Mouse (Mus musculus) lung, embryonic 15.5 days (tissue): Measurements from ENCODE around the gene C87436. TPM values are rescaled to one million over a fixed set of nuclear protein-coding genes. Genes with fewer than 3 reads are reported as not detected.

Experiments used
- ATAC-seq: fragments of 200-750 bp; cut with Nextera tagmentation; 2 replicates; pipeline ENCODE4 v1.8.0; 2017; ENCODE audit warnings: moderate number of reproducible peaks, borderline replicate concordance; ENCODE audit not compliant: low FRiP score, low TSS enrichment; ENCODE audit errors: extremely low read depth
- H3K27ac ChIP-seq: fragments of 300-500 bp; sonication (generic); 2 replicates; pipeline ENCODE4 v1.5.1; 2015; ENCODE audit warnings: moderate library complexity, mild to moderate bottlenecking, inconsistent platforms
- H3K27me3 ChIP-seq: fragments of 300-500 bp; sonication (generic); 2 replicates; pipeline ENCODE4 v1.6.1; 2015; ENCODE audit warnings: inconsistent platforms
- H3K36me3 ChIP-seq: fragments of 300-500 bp; sonication (generic); 2 replicates; pipeline ENCODE4 v1.6.1; 2015; ENCODE audit warnings: inconsistent platforms
- H3K4me1 ChIP-seq: fragments of 300-500 bp; sonication (generic); 2 replicates; pipeline ENCODE4 v1.6.1; 2015; ENCODE audit warnings: inconsistent platforms
- H3K4me2 ChIP-seq: fragments of 300-500 bp; sonication (generic); 2 replicates; pipeline ENCODE4 v1.6.1; 2015; ENCODE audit warnings: inconsistent platforms, mild to moderate bottlenecking, moderate library complexity
- H3K4me3 ChIP-seq: fragments of 300-500 bp; sonication (generic); 2 replicates; pipeline ENCODE4 v1.5.1; 2015; ENCODE audit warnings: mild to moderate bottlenecking, inconsistent platforms
- H3K9ac ChIP-seq: fragments of 300-500 bp; sonication (generic); 2 replicates; pipeline ENCODE4 v1.6.1; 2015; ENCODE audit warnings: inconsistent platforms
- H3K9me3 ChIP-seq: fragments of 300-500 bp; sonication (generic); 2 replicates; pipeline ENCODE4 v1.6.1; 2016; ENCODE audit warnings: inconsistent platforms
- WGBS: fragments of 180-500 bp; shearing (Covaris S2); methylation state at CpG from one replicate; pipeline ENCODE4 v1.1.7; 2015; 5-methylcytosine and 5-hydroxymethylcytosine counted together
- polyA plus RNA-seq: library from polyadenylated mRNA; unstranded; fragments of >200 nt; fragmentation: Nextera tagmentation; extraction: Ambion mirVana; gene quantifications from 2 replicates; pipeline ENCODE4 v1.2.1, GENCODE M21; 2015

Gene C87436
- polyA plus RNA-seq, 1 experiment from 2014 or later, result 22.1 TPM

DNA sequence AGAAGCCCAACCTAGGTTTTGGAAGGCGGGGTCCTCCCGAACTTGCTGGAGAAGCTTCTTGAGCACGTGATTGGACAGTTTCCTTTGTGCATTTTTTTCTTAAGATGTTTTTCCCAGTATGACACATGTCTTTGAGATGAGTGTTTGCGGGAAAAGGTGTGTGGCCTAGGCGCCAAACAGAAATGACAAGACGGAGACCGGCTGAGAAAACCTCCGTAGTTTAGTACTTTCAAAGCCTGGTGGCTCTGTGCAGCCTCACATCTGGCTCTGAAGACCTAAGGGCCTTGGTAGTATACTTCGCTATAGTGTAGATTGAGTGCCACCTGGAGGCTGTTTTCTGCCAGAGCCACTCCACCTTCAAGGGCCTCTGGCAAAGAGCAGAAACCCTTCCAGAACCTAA, 37.2 kb upstream of the C87436 start:
- Histone ChIP-seq H3K36me3 (no peaks in the 10 kb centered on the region), H3K4me2 (peak overlapping the region; percentile 50), H3K4me3 (peak overlapping the region; percentile 18), H3K9me3 (no peaks in the 10 kb centered on the region), H3K9ac (no peak overlapping the region), H3K4me1 (peaks cover 19% of the 10 kb centered on the region), H3K27me3 (no peaks in the 10 kb centered on the region), H3K27ac (no peak overlapping the region)
- WGBS, result 2% methylated on average over 9 of the region's 9 CpGs
- ATAC-seq, result no peak

DNA sequence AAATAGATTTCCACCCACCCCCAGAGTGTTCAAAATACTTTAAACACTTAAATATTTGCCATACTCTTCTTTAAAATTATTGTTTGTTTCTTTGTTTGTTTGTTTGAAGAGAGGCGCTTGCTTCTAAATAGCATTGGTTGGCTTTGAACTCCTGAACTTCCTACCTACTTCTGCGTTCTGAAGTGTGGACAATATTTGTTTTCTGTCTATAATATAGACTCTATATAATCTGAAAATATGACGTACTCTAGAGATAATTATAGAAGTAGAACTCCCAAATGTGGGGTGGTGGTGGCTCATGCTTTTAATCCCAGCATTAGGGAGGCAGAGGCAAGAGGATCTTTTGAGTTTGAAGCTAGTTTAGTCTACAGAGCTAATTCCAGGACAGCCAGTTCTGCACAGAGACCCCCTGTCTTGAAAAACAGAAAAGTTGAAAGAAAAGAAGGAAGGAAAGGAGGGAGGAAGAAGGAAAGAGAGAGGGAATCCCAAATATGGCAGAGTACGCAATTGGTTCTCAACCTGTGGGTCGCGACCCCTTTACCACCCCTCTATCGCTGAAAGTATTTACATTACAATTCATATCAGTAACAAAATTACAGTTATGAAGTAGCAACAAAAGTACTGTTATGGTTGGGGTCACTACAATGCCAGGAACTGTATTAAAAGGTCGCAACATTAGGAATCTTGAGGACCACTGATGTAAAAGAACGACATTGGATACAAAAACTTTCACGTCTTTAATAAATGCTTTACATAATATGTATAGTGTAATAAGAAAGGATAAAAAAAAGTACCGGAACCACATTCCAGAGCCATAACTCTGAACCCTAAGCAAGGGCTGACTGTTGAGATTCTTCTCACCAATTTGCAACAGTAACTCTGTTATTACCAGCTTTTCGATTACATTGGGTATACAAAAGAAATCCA, 35.2 kb upstream of the C87436 start:
- Histone ChIP-seq H3K4me1 (peaks cover 18% of the 10 kb centered on the region; the same call in 1 of the 2 replicates), H3K4me2 (peak overlapping the region; percentile 59), H3K27ac (peak overlapping the region; percentile 33; the same call in 1 of the 2 replicates), H3K27me3 (no peaks in the 10 kb centered on the region), H3K4me3 (peak overlapping the region; percentile 70), H3K9ac (peak overlapping the region; percentile 36), H3K9me3 (no peaks in the 10 kb centered on the region), H3K36me3 (peaks cover 11% of the 10 kb centered on the region; the same call in 1 of the 2 replicates)
- WGBS, result 30% methylated on average over 12 of the region's 12 CpGs
- no peak for ATAC-seq

DNA sequence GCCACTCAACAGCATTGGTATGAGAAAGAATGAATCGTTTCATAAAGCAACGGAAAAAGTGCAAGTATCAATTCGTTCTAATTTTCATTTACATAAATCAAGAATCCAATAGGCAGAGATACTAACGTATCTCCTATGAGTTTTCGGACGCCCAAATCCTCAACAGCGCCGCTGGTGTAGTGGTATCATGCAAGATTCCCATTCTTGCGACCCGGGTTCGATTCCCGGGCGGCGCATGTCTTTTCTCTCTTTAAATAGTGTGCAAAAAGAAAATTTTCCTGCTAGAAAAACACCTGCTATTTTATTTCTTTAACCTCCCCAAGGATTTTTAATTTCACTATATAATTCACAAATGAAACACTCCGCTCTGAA, 34.5 kb upstream of the C87436 start:
- H3K9ac ChIP-seq, result peak overlapping the region; percentile 36

DNA sequence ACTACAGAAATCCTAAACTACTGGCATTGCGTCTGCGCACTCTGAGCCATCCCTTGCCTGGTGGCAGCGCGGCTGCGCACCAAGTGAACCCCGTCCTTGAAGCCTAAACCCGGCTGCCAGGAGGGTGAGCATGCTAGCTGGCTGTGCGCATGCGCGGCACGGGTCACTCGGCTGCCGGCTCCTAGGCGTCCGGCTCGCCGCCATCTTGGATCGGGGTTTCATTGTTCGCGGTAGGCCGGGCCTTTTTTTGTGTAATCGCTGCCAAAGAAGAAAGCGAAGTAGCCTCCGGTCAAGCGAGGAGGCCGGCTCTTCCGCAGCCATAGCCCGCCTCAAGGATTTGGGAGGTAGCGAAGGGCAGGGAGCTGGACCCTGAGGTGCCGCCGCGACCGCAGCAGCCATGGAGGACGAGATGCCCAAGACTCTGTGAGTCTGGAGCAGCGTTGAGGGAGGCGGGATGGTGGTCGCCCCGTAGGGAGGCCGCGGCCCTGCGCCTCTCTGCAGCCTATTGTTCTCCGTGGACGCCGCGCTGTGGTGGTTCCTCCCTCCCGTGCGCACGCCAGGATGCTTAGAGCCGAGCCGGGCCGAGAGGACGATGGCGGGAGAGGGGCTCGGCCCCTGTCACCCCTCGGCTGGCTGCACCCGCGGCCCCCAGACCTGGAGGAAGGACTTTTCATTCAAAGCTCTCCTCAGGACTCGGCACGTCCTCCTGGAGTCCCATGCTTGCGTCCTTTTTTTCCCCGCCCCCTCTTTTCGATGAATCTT, 33.9 kb upstream of the C87436 start, which contains the start of gene Tia1:
TSS of gene Tia1 (plus strand) at position 120 of the 762 bp plus-strand sequence.
- H3K27me3 ChIP-seq, result no peaks in the 10 kb centered on the region
- H3K9ac ChIP-seq, result peak within 1 kb of the TSS; percentile 86
- H3K9me3 ChIP-seq, result no peaks in the 10 kb centered on the region
- H3K36me3 ChIP-seq, result peaks cover 11% of the 10 kb centered on the region; the same call in 1 of the 2 replicates
- peaks cover 18% of the 10 kb centered on the region; the same call in 1 of the 2 replicates for H3K4me1 ChIP-seq
- H3K27ac ChIP-seq, result peak within 1 kb of the TSS; percentile 97
- H3K4me2 ChIP-seq, result peak within 1 kb of the TSS; percentile 59
- peak; percentile 98 for ATAC-seq
- under 1% methylated on average over 55 of the region's 62 CpGs for WGBS
- H3K4me3 ChIP-seq, result peak within 1 kb of the TSS; percentile 70

More for the DNA sequence above, 34.5 kb upstream of the C87436 start:
- peak; percentile 68; the same call in 1 of the 2 replicates for ATAC-seq
- Histone ChIP-seq H3K27ac (peak overlapping the region; percentile 97), H3K27me3 (no peaks in the 10 kb centered on the region), H3K36me3 (peaks cover 11% of the 10 kb centered on the region; the same call in 1 of the 2 replicates), H3K4me2 (peak overlapping the region; percentile 59), H3K9me3 (no peaks in the 10 kb centered on the region), H3K4me3 (peak overlapping the region; percentile 70), H3K4me1 (peaks cover 18% of the 10 kb centered on the region; the same call in 1 of the 2 replicates)
- WGBS, result under 1% methylated on average over 15 of the region's 15 CpGs

DNA sequence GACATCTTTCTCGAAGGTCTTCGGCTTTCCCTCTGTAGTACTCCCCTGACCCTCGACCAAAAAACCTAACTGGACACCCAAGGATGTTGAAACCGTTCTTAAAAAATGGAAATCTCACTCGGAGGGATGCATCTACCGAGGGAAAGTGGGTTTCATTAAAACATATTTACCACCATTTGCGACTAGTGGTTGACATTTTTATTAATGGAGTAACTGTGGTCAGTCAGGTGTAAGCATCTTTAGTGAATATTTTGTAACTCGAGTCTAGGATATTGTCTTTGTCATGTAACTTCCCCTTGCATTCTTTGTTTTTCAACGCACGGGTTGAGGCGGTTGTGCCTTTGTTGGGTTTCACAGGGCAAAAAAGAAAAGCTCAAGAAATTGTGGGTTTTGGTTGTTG, 33.2 kb upstream of the C87436 start:
- Histone ChIP-seq H3K27ac (peak overlapping the region; percentile 97), H3K4me3 (peak overlapping the region; percentile 70), H3K9ac (peak overlapping the region; percentile 86), H3K36me3 (peaks cover 11% of the 10 kb centered on the region; the same call in 1 of the 2 replicates), H3K4me2 (peak overlapping the region; percentile 59), H3K4me1 (peaks cover 18% of the 10 kb centered on the region; the same call in 1 of the 2 replicates), H3K27me3 (no peaks in the 10 kb centered on the region), H3K9me3 (no peaks in the 10 kb centered on the region)
- ATAC-seq, result no peak
- under 1% methylated on average over 11 of the region's 11 CpGs for WGBS

DNA sequence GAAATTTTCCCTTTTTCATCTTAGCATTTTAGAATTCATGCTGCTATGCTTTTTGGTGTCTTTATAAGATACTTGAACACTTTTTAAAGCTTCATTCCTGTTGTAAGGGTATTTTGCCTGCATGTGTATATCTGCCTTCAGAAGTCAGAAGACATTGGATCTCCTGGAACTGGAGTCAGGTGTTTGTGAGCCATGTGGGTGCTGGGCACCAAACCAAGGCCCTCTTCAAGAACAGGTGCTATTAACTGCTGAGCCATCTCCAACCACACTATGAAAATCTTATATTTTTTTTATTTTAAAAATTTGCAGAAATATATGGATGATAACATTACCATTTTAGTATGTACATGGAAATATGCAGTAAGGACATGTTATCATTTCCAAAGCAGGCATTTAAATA, 31.9 kb upstream of the C87436 start:
- Histone ChIP-seq H3K4me3 (peak overlapping the region; percentile 16; the same call in 1 of the 2 replicates), H3K4me2 (peak overlapping the region; percentile 26; the same call in 1 of the 2 replicates), H3K9ac (no peak overlapping the region), H3K4me1 (peaks cover 14% of the 10 kb centered on the region; the same call in 1 of the 2 replicates), H3K9me3 (no peaks in the 10 kb centered on the region), H3K36me3 (peaks cover 11% of the 10 kb centered on the region; the same call in 1 of the 2 replicates), H3K27ac (no peak overlapping the region), H3K27me3 (no peaks in the 10 kb centered on the region)
- no peak for ATAC-seq

DNA sequence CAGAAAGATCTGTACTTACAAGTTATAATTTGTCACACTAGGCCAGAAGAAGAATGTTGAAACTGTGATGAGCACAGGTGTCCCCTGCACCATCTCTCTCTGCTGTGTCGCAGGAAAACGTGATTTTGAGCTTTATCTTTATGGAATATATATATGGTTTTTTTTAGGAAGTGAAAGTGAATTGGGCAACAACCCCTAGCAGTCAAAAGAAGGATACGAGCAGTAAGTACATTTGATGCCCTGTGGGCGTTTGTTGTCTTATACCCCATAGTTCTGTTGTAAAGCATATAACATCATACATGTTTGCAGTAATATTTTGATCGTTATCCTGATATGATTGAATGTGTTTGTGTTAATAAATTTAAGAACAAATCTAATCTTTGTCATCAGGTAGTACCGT, 19.5 kb upstream of the C87436 start:
- H3K27ac ChIP-seq, result no peak overlapping the region
- H3K36me3 ChIP-seq, result peaks cover 77% of the 10 kb centered on the region
- no peaks in the 10 kb centered on the region for H3K4me1 ChIP-seq
- whole genome bisulfite sequencing, result 87% methylated on average over 6 of the region's 6 CpGs
- H3K9me3 ChIP-seq, result no peaks in the 10 kb centered on the region
- no peak overlapping the region for H3K9ac ChIP-seq
- no peaks in the 10 kb centered on the region for H3K27me3 ChIP-seq
- no peak for ATAC-seq
- no peak overlapping the region for H3K4me2 ChIP-seq
- H3K4me3 ChIP-seq, result no peak overlapping the region

DNA sequence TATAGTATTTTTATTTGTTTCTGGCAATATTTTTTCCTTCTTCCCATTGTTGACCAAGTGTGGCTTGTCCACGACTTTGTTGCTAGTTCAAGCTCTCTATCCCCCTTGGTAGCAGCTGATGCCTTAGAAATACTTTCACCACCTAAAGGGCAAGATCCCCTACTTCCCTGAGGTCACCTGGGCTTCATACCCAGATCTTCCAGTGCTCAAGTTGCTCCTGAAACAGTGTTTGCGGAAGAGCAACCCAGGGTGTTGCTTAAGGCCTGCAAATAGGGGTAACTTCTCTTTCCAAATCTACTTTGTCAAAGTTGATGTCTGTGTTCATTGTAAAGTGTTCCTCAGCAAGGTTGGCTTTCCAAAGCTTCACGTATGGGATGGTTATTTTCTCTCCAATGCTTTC, 18.9 kb upstream of the C87436 start:
- no peak for ATAC-seq
- H3K4me1 ChIP-seq, result no peaks in the 10 kb centered on the region
- H3K27me3 ChIP-seq, result no peaks in the 10 kb centered on the region
- H3K27ac ChIP-seq, result no peak overlapping the region
- H3K4me2 ChIP-seq, result no peak overlapping the region
- H3K9ac ChIP-seq, result no peak overlapping the region
- WGBS, result 84% methylated on average over 3 of the region's 3 CpGs
- H3K4me3 ChIP-seq, result no peak overlapping the region
- H3K36me3 ChIP-seq, result peaks cover 77% of the 10 kb centered on the region
- no peaks in the 10 kb centered on the region for H3K9me3 ChIP-seq

DNA sequence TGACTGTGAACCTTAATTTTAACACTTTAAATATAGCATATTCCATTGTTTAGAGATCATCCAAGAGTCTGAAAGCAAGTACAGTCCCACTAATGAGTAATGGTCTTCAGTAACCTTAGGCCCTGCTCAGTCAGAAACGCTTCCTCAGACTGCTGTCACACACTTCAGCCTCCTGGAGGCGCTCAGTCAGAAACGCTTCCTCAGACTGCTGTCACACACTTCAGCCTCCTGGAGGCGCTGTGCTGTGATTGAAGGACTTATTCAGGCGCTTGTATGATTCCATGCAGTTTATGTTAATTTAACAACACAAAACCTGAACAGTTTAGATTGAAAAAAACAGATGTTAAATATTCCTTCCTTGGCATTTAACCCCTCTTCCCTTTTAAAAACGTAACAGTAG, 17.7 kb upstream of the C87436 start:
- no peak overlapping the region for H3K9ac ChIP-seq
- WGBS, result 77% methylated on average over 6 of the region's 6 CpGs
- H3K4me2 ChIP-seq, result no peak overlapping the region
- ATAC-seq, result no peak
- H3K27ac ChIP-seq, result no peak overlapping the region
- H3K27me3 ChIP-seq, result no peaks in the 10 kb centered on the region
- H3K9me3 ChIP-seq, result no peaks in the 10 kb centered on the region
- peaks cover 79% of the 10 kb centered on the region for H3K36me3 ChIP-seq
- H3K4me1 ChIP-seq, result no peaks in the 10 kb centered on the region
- no peak overlapping the region for H3K4me3 ChIP-seq

DNA sequence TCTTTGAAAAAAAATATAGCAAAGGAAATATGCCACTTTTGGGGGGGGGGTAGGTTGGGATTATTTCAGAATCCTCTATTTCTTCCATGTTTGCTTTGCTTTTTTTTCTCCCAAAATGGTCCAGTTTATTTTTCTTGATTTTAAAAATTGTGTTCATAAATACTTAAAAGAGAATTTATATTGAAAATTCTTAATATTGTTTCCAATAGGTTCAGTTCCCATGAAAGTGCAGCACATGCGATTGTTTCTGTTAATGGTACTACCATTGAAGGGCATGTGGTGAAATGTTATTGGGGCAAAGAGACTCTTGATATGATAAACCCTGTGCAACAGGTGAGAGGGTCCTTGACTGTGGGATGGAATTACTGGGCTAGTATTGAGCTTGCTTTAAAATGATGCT, 11.8 kb upstream of the C87436 start, which contains the start of gene Gm44790:
TSS of gene Gm44790 (plus strand) at position 301 of the 400 bp plus-strand sequence.
- no peaks in the 10 kb centered on the region for H3K4me1 ChIP-seq
- H3K9me3 ChIP-seq, result no peaks in the 10 kb centered on the region
- H3K27ac ChIP-seq, result no peak within 1 kb of the TSS
- no peak for ATAC-seq
- H3K9ac ChIP-seq, result no peak within 1 kb of the TSS
- no peak within 1 kb of the TSS for H3K4me3 ChIP-seq
- no peaks in the 10 kb centered on the region for H3K27me3 ChIP-seq
- no peak within 1 kb of the TSS for H3K4me2 ChIP-seq
- 98% methylated on average over 1 of the region's 1 CpGs for WGBS
- peaks cover 74% of the 10 kb centered on the region for H3K36me3 ChIP-seq

DNA sequence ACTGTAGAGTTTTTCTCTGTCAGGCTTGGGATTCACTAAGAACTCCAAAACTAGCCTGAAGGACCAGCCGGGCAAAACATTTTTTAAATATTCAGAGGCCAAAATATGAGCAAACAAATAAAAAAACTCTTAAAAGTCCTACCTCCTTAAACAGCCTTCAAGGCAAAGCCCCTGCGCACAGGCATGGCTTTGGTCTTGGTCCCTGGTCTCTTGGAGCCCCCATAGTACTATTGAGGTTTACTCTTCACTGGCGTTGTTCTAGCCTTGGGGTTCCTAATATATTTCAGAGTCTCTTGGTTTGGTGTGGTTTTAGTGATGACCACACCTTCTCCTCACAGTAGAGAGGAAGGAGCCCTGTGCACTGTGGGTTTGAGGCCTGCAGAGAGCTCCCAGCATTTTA, 6.6 kb upstream of the C87436 start:
- no peak overlapping the region for H3K27ac ChIP-seq
- no peak overlapping the region for H3K4me2 ChIP-seq
- no peak overlapping the region for H3K9ac ChIP-seq
- H3K9me3 ChIP-seq, result no peaks in the 10 kb centered on the region
- H3K4me3 ChIP-seq, result no peak overlapping the region
- WGBS, result 97% methylated on average over 3 of the region's 3 CpGs
- H3K36me3 ChIP-seq, result peaks cover 83% of the 10 kb centered on the region
- H3K27me3 ChIP-seq, result no peaks in the 10 kb centered on the region
- ATAC-seq, result no peak
- no peaks in the 10 kb centered on the region for H3K4me1 ChIP-seq
